Comparison of ENCODE assay signal across 12 mouse cellular contexts in genomic region chr11:68613071-68613711, GRCm38 (mm10). TPM values are rescaled to one million over a fixed set of nuclear protein-coding genes. Genes with fewer than 3 reads are reported as not detected.
DNase-seq lines count a peak whose midpoint lies in the region; ATAC-seq and TF ChIP-seq lines count a peak whose summit lies in the region.
"Had no signal": no experiment of that assay in that cellular context is flagged by ENCODE, and none has a peak within 500 bp of the region (broad histone marks: within the 10 kb centered on the region; RNA-seq: fewer than 3 reads in every experiment).

No protein-coding gene starts in this region.

- no peak overlapping the region for H3K9ac ChIP-seq in lung, embryonic 15.5 days
- H3K9ac ChIP-seq in heart, embryonic 11.5 days (ENCODE audit: low read depth, low read length): 0 out of 2 replicates have a peak overlapping the region, but pooled peaks have one; percentile 0
- no peak overlapping the region for H3K9ac ChIP-seq in limb, embryonic 11.5 days (ENCODE audit: low read length)
- no peak overlapping the region for H3K9ac ChIP-seq in stomach, postnatal 0 days (ENCODE audit: low read length)
- H3K9ac ChIP-seq: embryonic facial prominence, embryonic 13.5 days; hindbrain, embryonic 12.5 days had no signal

- peak overlapping the region; percentile 92 for H3K27ac ChIP-seq in lung, embryonic 15.5 days
- H3K27ac ChIP-seq in heart, embryonic 11.5 days (ENCODE audit: low read depth, low read length): peak overlapping the region; percentile 62
- no peak overlapping the region; the same call in 1 of the 2 replicates for H3K27ac ChIP-seq in limb, embryonic 11.5 days (replicated peaks; ENCODE audit: low read depth, low read length)
- H3K27ac ChIP-seq in stomach, postnatal 0 days (replicated peaks): peak overlapping the region; percentile 75; the same call in 1 of the 2 replicates
- H3K27ac ChIP-seq: embryonic facial prominence, embryonic 13.5 days; hindbrain, embryonic 12.5 days had no signal

- peaks cover 47% of the 10 kb centered on the region for H3K4me1 ChIP-seq in lung, embryonic 15.5 days
- H3K4me1 ChIP-seq in lung, adult 2 months (ENCODE audit: control insufficient read depth, insufficient read depth, low read length): peaks cover 3% of the 10 kb centered on the region; the same call in 1 of the 2 replicates
- peaks cover 11% of the 10 kb centered on the region; the same call in 1 of the 2 replicates for H3K4me1 ChIP-seq in heart, embryonic 11.5 days (ENCODE audit: control insufficient read depth, insufficient read depth, low read length)
- H3K4me1 ChIP-seq in limb, embryonic 11.5 days (ENCODE audit: control insufficient read depth, insufficient read depth, low read length): peaks cover 3% of the 10 kb centered on the region; the same call in 1 of the 2 replicates
- H3K4me1 ChIP-seq in stomach, postnatal 0 days (replicated peaks; ENCODE audit: control insufficient read depth, insufficient read depth): peaks cover 3% of the 10 kb centered on the region; the same call in 1 of the 2 replicates
- H3K4me1 ChIP-seq: hindbrain, embryonic 12.5 days had no signal

- no peak for DNase-seq in lung, adult 2 months
- DNase-seq in limb, embryonic 11.5 days (ENCODE audit: low spot score): peak; percentile 60
- DNase-seq in stomach, postnatal 0 days (ENCODE audit: low spot score): peak; percentile 15
- DNase-seq in adrenal gland, postnatal 14 days: no peak
- DNase-seq in urinary bladder, postnatal 25 days (ENCODE audit: low spot score): no peak
- DNase-seq: right cerebral cortex, adult 18-20 months; thymus, adult 18-20 months had no signal

- no peak overlapping the region for H3K4me3 ChIP-seq in lung, embryonic 15.5 days
- no peak overlapping the region for H3K4me3 ChIP-seq in lung, adult 2 months (replicated peaks; ENCODE audit: extremely low read depth, low read depth, low read length)
- no peak overlapping the region for H3K4me3 ChIP-seq in heart, embryonic 11.5 days (ENCODE audit: low read depth, low read length)
- no peak overlapping the region for H3K4me3 ChIP-seq in limb, embryonic 11.5 days (ENCODE audit: low read depth, low read length)
- no peak overlapping the region for H3K4me3 ChIP-seq in stomach, postnatal 0 days (ENCODE audit: low read depth, low read length)
- H3K4me3 ChIP-seq: embryonic facial prominence, embryonic 13.5 days; hindbrain, embryonic 12.5 days had no signal

- TF ChIP-seq POLR2A in lung, adult 2 months (IDR thresholded peaks at IDR 0.05; ENCODE audit: borderline replicate concordance, extremely low read depth, low read depth, low read length): no peak

- peak overlapping the region; percentile 9; the same call in 1 of the 2 replicates for H3K4me2 ChIP-seq in lung, embryonic 15.5 days
- no peak overlapping the region for H3K4me2 ChIP-seq in heart, embryonic 11.5 days
- H3K4me2 ChIP-seq in limb, embryonic 11.5 days (ENCODE audit: low read depth, severe bottlenecking): no peak overlapping the region
- no peak overlapping the region for H3K4me2 ChIP-seq in stomach, postnatal 0 days (replicated peaks; ENCODE audit: low read depth)
- H3K4me2 ChIP-seq: embryonic facial prominence, embryonic 13.5 days; hindbrain, embryonic 12.5 days had no signal

- H3K27me3 ChIP-seq in lung, embryonic 15.5 days: no peaks in the 10 kb centered on the region
- H3K27me3 ChIP-seq in heart, embryonic 11.5 days (ENCODE audit: control insufficient read depth, insufficient read depth, low read length): no peaks in the 10 kb centered on the region
- no peaks in the 10 kb centered on the region for H3K27me3 ChIP-seq in limb, embryonic 11.5 days (ENCODE audit: control insufficient read depth, insufficient read depth, low read length)
- no peaks in the 10 kb centered on the region for H3K27me3 ChIP-seq in stomach, postnatal 0 days (ENCODE audit: control insufficient read depth, insufficient read depth, low read length)
- H3K27me3 ChIP-seq: embryonic facial prominence, embryonic 13.5 days; hindbrain, embryonic 12.5 days had no signal

- peak; percentile 78; the same call in 1 of the 2 replicates for ATAC-seq in lung, embryonic 15.5 days (ENCODE audit: borderline replicate concordance, extremely low read depth, low FRiP score, low TSS enrichment)
- no peak for ATAC-seq in heart, embryonic 11.5 days (replicated peaks; ENCODE audit: insufficient number of reproducible peaks, low FRiP score, low TSS enrichment)
- no peak for ATAC-seq in limb, embryonic 11.5 days (ENCODE audit: insufficient number of reproducible peaks, low FRiP score, low TSS enrichment, low read depth)
- ATAC-seq in stomach, postnatal 0 days (ENCODE audit: low FRiP score, low TSS enrichment): peak; percentile 49; the same call in 1 of the 2 replicates
- ATAC-seq: activated CD4-positive, CD25-positive, alpha-beta regulatory T cell, adult 4 months had no signal

- no peaks in the 10 kb centered on the region for H3K9me3 ChIP-seq in lung, embryonic 15.5 days
- no peaks in the 10 kb centered on the region for H3K9me3 ChIP-seq in heart, embryonic 11.5 days (replicated peaks; ENCODE audit: control insufficient read depth, low read length)
- H3K9me3 ChIP-seq in limb, embryonic 11.5 days (ENCODE audit: control insufficient read depth, low read length): no peaks in the 10 kb centered on the region
- H3K9me3 ChIP-seq in stomach, postnatal 0 days (ENCODE audit: control insufficient read depth, low read length): no peaks in the 10 kb centered on the region
- H3K9me3 ChIP-seq: embryonic facial prominence, embryonic 13.5 days; hindbrain, embryonic 12.5 days had no signal

- 25% methylated on average over 5 of the region's 5 CpGs for WGBS in lung, embryonic 15.5 days
- WGBS in lung, adult 2 months: 38% methylated on average over 5 of the region's 5 CpGs
- 38% methylated on average over 5 of the region's 5 CpGs for WGBS in heart, embryonic 11.5 days (ENCODE audit: insufficient replicate concordance)
- 15% methylated on average over 5 of the region's 5 CpGs for WGBS in limb, embryonic 11.5 days
- 39% methylated on average over 5 of the region's 5 CpGs for WGBS in stomach, postnatal 0 days

- peak; percentile 42 for TF ChIP-seq EP300 in stomach, postnatal 0 days (optimal IDR thresholded peaks at IDR 0.05)

- H3K36me3 ChIP-seq in lung, embryonic 15.5 days: no peaks in the 10 kb centered on the region
- no peaks in the 10 kb centered on the region for H3K36me3 ChIP-seq in heart, embryonic 11.5 days (ENCODE audit: control insufficient read depth, insufficient read depth, low read length)
- no peaks in the 10 kb centered on the region for H3K36me3 ChIP-seq in limb, embryonic 11.5 days (ENCODE audit: control insufficient read depth, insufficient read depth, low read length)
- no peaks in the 10 kb centered on the region for H3K36me3 ChIP-seq in stomach, postnatal 0 days (ENCODE audit: control insufficient read depth, insufficient read depth, low read length)
- H3K36me3 ChIP-seq: embryonic facial prominence, embryonic 13.5 days; hindbrain, embryonic 12.5 days had no signal

- TF ChIP-seq CTCF in lung, adult 2 months (IDR thresholded peaks at IDR 0.05; ENCODE audit: insufficient read depth, low read length): no peak
- no peak for TF ChIP-seq CTCF in stomach, postnatal 0 days (IDR thresholded peaks at IDR 0.05; ENCODE audit: low read depth)

RNA-seq across cellular contexts. Expression of gene Ccdc42, which starts 26.4 kb away (rescaled TPM):
- 0.66 and 0.94 TPM in 2 replicates for polyA plus RNA-seq in lung, embryonic 15.5 days (2015; fragmentation: Nextera tagmentation; extraction: Ambion mirVana)
- 5.0 and 8.5 TPM in 2 replicates for polyA plus RNA-seq in lung, adult 2 months (2012; rRNA removed)
- 0.29 and 0.58 TPM in 2 replicates for polyA plus RNA-seq in heart, embryonic 11.5 days (2014; fragmentation: Nextera tagmentation; extraction: Ambion mirVana)
- polyA plus RNA-seq in limb, embryonic 11.5 days (2014; fragmentation: Nextera tagmentation; extraction: Ambion mirVana): 1.0 and 1.4 TPM in 2 replicates
- not detected in 2 replicates for polyA plus RNA-seq in stomach, postnatal 0 days (2015; fragmentation: Nextera tagmentation; extraction: Ambion mirVana)
- total RNA-seq in adrenal gland, postnatal 14 days (2021): not detected in 2 replicates
- polyA plus RNA-seq: activated CD4-positive, CD25-positive, alpha-beta regulatory T cell, adult 4 months; embryonic facial prominence, embryonic 13.5 days had no signal

RNA-seq across cellular contexts. Expression of gene Mfsd6l, which starts 57.2 kb away (rescaled TPM):
- 2.4 and 3.1 TPM in 2 replicates for polyA plus RNA-seq in lung, embryonic 15.5 days (2015; fragmentation: Nextera tagmentation; extraction: Ambion mirVana)
- 3.4 and 4.3 TPM in 2 replicates for polyA plus RNA-seq in lung, adult 2 months (2012; rRNA removed)
- polyA plus RNA-seq in heart, embryonic 11.5 days (2014; fragmentation: Nextera tagmentation; extraction: Ambion mirVana): 0.17 TPM in 1 of 2 replicates, not detected in the other
- polyA plus RNA-seq in limb, embryonic 11.5 days (2014; fragmentation: Nextera tagmentation; extraction: Ambion mirVana): not detected in 2 replicates
- 3.7 and 3.9 TPM in 2 replicates for polyA plus RNA-seq in stomach, postnatal 0 days (2015; fragmentation: Nextera tagmentation; extraction: Ambion mirVana)
- total RNA-seq in adrenal gland, postnatal 14 days (2021): 0.15 TPM in 1 of 2 replicates, not detected in the other
- polyA plus RNA-seq: activated CD4-positive, CD25-positive, alpha-beta regulatory T cell, adult 4 months had no signal

Comparison
In these comparisons a context has a peak if more than half of its experiments do, and no peak if none do; other contexts are left out.
1. ATAC-seq: peak in lung, embryonic 15.5 days (single experiment) and stomach, postnatal 0 days (single experiment); none in heart, embryonic 11.5 days (single experiment) and limb, embryonic 11.5 days (single experiment).
2. DNase-seq: peak in limb, embryonic 11.5 days (single experiment) and stomach, postnatal 0 days (single experiment); none in lung, adult 2 months (single experiment), adrenal gland, postnatal 14 days (single experiment) and urinary bladder, postnatal 25 days (single experiment).